Mouse (Mus musculus) embryo, embryonic 9.5 days (tissue): ENCODE results near the gene Kbtbd13.
"Not testable (repeated sequence)": the region's sequence is repeated elsewhere in the genome, so short reads cannot be mapped to it uniquely, and the experiment has no call there.

Experiments
- DNase-seq: peaks from one replicate; pipeline ENCODE4 v3.0.0-alpha.2; 2017; ENCODE audit errors: extremely low spot score

Kbtbd13 gene

GRCm38 (mm10) chr9:65353251-65353650, 38.2 kb downstream of the Kbtbd13 start:
- no peak for DNase-seq

GRCm38 (mm10) chr9:65347112-65347850, 44.2 kb downstream of the Kbtbd13 start:
- no peak for DNase-seq

- DNase-seq, result peak; percentile 58
Observed at GRCm38 (mm10) chr9:65346476-65347111, 44.9 kb downstream of the Kbtbd13 start.

GRCm38 (mm10) chr9:65345854-65346475, 45.5 kb downstream of the Kbtbd13 start, which contains the start of gene Pdcd7:
Gene Pdcd7, plus strand, starts transcription at chr9:65346104.
- DNase-seq, result peak; percentile 91

GRCm38 (mm10) chr9:65345439-65345838, 46.0 kb downstream of the Kbtbd13 start:
- DNase-seq, result not testable (repeated sequence)

GRCm38 (mm10) chr9:65340414-65340813, 51.0 kb downstream of the Kbtbd13 start:
- no peak for DNase-seq

- no peak for DNase-seq
Observed at GRCm38 (mm10) chr9:65339146-65339545, 52.3 kb downstream of the Kbtbd13 start.
